Mouse (Mus musculus): ENCODE measurements around the gene Bap1. TPM values are rescaled to one million over a fixed set of nuclear protein-coding genes. Genes with fewer than 3 reads are reported as not detected.

Bap1 gene
- total RNA-seq, 2 experiments from 2014 or later: 40.9 to 47.9 TPM

DNA sequence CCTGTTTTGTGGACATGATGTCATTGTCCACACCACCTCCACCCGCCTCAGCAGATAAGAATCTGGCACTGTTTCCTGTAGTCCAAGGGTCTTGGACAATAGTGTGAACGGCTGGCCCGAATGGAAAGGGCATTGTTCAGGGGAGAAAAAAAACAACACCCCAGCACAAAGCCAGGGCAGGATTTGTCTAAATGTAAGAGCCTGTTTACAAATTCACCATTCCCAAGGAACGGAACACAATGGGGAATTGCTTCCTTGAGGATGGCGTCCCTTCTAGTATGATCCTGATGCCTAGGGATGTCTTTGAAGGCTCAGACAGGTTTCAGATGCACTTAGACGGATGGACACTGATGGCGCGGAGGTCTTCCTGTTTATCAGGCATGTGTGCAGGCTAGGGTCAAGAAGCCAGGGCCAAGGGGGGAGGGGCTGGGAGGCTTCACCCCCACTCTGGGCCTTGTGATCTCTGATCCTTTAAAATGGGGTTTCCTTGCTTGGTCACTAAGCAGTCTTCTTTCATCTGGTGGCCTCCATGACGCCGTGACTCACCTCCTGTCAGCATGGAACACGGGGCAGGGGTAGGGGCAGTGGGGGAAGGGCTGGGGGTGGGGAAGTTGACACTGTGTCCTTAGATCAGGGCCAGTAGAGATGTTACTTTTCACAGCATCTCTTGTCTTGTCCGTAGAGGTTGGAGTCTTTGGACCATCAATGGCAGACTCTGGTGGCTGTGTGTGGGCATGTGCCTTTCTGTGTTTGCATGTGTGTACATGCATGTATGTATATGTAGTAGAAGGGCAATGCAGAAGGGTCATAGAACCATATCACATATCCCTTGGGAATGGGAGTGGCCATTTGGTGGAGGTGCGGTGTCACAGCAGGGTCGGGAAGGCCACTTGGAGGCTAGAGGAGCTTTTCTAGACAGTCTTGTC is 17.9 kb upstream of the Bap1 start:
- 0 out of 2 replicates have a peak, but pooled peaks have one; percentile 4 for ATAC-seq (replicated peaks; ENCODE audit: poor library complexity, severe bottlenecking)

GRCm38 (mm10) chr14:31233996-31234591 is 17.2 kb upstream of the Bap1 start:
- ATAC-seq (replicated peaks; ENCODE audit: poor library complexity, severe bottlenecking): peak; percentile 92

GRCm38 (mm10) chr14:31237101-31237882 is 14.0 kb upstream of the Bap1 start:
- no peak for ATAC-seq (replicated peaks; ENCODE audit: poor library complexity, severe bottlenecking)

DNA sequence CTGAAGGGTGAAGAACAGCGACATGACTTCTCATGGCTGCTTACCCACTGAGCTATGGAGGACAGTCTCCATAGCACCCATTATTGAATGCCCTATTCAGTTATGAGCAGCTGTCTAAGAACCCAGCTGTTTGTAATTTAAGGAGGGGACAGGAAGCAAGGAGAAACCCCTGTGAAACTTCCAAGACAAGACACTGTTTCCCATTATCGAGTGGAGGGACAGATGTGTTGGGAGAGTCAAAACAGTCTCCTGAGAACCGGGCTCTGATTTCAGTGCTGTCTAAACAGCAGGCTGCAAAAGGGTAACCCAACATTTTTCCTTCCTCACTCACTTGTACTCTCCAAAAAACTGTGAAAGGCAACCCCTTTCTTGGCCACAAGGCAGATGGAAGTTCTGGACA is 10.7 kb upstream of the Bap1 start:
- ATAC-seq (replicated peaks; ENCODE audit: poor library complexity, severe bottlenecking): no peak

DNA sequence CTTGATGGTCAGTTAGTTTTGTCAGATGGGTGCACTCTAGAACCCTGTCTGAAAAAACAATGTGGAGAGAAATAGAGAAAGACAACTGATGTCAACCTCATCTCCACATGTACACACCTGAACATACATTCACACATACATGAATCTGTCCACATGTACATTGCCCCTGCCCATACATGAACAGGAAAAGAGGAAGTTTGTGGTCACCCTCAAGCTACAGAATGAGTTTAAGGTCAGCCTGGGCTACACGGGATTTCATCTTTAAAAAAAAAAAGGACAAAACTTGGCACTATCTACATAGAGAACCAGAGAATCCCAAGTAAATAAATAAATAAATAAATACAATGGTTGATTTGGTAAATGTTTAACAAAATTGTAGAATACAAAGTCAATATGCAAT is 6.5 kb upstream of the Bap1 start:
- ATAC-seq (replicated peaks; ENCODE audit: poor library complexity, severe bottlenecking): peak; percentile 70

DNA sequence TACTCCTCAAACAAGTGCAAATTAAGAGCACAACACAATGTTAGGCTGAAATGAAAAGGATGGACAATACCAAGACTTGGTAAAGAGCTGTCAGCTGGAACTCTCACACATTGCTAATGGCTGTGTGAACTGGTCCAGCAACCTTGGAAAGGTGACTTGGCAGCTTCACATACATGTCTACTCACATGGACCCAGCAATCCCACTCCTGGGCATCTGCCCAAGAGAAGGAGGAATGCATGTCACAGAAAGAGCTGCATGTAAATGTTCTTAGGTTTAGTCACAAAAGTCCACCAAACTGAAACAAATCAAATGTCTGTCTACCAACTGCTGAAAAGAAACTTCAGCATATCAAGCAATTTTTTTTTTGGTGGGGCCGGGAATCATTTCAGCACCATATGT is 5.3 kb upstream of the Bap1 start:
- no peak for ATAC-seq (replicated peaks; ENCODE audit: poor library complexity, severe bottlenecking)

GRCm38 (mm10) chr14:31248396-31248795 is 2.9 kb upstream of the Bap1 start:
- no peak for ATAC-seq (replicated peaks; ENCODE audit: poor library complexity, severe bottlenecking)

DNA sequence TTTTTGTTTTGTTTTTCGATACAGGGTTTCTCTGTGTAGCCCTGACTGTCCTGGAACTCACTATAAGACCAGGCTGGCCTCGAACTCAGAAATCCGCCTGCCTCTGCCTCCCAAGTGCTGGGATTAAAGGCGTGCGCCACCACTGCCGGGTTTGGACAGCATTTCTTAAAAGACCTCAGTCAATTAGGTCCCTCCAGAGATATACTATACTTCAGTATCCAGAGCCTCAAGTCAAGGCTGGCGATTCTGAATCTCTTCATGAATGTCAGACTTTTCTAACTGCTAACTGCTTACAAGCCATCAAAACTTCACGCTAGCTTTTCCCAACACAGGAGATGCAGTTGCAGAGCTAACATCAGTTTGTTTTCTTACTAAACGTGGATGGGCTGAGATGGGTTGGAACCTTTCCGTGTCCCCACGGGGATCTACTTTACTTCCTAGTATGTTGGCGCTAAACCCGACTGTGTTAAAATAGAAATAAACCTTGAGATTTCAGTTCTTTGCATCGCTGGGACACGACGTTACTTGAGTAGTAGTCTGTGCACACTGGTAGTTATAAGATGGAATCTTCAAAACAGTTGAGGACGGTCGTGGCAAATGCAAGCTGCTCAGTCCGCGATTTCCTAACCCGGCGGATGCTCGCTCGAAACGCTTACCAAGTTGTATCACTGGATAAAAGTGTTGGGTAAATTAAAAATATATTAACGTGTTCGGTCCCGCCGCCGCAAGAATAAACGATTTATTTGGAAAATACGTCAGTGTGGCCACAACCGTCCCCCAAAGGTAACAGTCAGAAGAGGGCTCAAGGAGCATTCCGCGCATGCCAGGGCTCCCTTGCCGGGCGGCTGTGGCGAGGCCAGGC is 797 bp upstream of the Bap1 start:
- peak; percentile 3; the same call in 1 of the 2 replicates for ATAC-seq (replicated peaks; ENCODE audit: poor library complexity, severe bottlenecking)

- no peak for ATAC-seq (replicated peaks; ENCODE audit: poor library complexity, severe bottlenecking)
Measured at GRCm38 (mm10) chr14:31251626-31252025, 376 bp downstream of the Bap1 start.

GRCm38 (mm10) chr14:31252091-31252490 is 841 bp downstream of the Bap1 start:
- no peak for ATAC-seq (replicated peaks; ENCODE audit: poor library complexity, severe bottlenecking)

GRCm38 (mm10) chr14:31258476-31259050 is 7.3 kb downstream of the Bap1 start:
- no peak for ATAC-seq (replicated peaks; ENCODE audit: poor library complexity, severe bottlenecking)

DNA sequence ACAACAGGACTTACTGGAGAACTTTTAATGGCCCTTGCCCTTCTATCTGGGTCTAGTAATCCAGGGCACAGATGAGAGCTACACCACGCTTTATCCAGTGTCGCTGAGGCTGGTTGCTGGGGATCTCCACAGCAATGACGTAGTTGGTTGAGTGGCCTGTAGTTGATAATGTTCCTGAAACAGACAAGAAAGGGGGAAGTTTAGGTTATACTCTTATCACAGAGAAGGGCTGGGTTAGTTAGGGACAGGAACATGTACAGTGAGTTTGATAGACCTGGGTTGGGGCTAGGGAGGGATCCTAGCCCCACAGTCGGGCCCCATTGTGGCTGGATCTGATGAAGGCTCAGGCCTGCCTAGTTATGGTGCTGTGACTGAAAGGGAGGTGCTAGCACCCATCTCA is 9.1 kb downstream of the Bap1 start:
- no peak for ATAC-seq (replicated peaks; ENCODE audit: poor library complexity, severe bottlenecking)

DNA sequence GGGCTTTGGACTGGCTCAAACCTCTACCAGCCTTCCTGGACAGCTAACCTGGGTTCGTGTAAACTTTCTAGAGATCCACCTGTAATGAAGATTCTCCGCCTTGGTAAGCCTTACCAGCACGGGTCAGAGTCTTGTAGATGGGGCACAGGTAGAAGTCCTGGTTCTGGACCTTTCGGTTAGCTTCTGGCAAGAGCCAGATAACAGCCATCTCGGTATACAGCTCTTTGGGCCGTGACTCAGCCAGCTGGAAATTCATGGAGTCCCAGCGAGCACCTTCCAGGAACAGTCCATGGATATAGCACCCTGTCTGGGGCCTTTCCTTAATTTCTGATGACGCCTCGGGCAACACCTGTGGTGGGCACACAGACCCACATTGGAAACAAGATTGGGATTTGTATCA is 9.7 kb downstream of the Bap1 start:
- no peak for ATAC-seq (replicated peaks; ENCODE audit: poor library complexity, severe bottlenecking)

- no peak for ATAC-seq (replicated peaks; ENCODE audit: poor library complexity, severe bottlenecking)
Measured at GRCm38 (mm10) chr14:31267649-31268048, 16.4 kb downstream of the Bap1 start.

DNA sequence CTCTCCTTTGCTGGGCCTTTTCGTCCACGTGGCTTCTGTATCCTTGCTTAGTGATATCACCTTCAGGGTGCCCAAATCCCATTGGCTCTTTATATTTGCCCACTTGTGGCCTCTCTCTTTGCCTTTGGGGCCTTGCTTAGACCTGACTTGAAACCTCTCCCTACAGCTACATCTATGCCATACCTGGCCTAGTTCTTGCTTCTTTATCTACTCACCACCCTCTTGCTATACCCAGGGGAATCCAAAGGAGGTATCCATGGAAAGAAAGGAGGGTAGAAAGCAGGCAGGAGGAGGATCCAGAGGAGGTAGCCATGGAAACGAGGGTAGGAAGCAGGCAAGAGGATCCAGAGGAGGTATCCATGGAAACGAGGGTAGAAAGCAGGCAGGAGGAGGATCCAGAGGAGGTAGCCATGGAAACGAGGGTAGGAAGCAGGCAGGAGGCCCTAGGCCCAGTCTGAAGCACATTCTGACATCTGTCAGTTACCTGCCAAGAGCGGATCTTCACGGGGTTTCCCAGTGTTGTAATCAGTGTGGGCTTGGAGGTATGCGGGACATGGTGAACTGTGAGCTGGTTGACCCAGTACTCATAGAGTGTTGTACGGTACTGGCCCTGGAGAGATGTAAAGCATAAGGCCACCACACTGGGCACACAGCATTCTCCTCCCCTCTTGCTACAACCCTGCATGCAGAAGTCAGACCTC is 17.2 kb downstream of the Bap1 start:
- ATAC-seq (replicated peaks; ENCODE audit: poor library complexity, severe bottlenecking): no peak

DNA sequence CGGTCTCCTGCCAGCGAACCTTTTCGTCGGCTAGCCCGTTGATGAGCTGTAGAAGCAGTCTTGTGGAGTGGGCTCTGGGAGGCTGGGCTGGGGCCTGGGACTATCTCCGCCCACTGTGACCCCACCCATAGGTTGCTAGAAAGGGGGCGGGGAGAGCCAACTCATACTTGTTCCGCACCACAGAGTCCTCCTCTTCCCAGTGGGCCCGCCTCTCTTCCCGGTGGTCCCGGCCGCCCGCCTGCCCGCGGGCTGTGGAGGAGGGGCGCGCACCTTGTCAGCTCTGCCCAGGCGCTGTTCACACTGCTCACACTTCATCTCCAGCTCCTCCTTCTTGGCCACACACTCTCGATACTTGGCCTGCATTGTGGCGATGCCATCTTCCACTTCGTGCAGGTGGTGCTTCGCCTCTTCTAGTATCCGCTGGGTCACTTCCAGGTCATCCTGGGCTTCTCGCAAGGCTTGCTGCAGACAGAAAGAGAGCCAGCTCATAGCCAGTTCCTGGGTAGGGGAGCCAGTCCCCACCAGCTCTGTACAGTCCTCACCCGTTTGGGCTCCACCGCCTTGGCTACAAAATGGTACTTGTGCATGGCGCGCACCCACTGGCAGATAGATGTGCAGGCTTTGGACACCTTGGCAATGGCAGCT is 18.3 kb downstream of the Bap1 start:
- ATAC-seq (replicated peaks; ENCODE audit: poor library complexity, severe bottlenecking): peak; percentile 78

- no peak for ATAC-seq (replicated peaks; ENCODE audit: poor library complexity, severe bottlenecking)
Measured at GRCm38 (mm10) chr14:31271121-31271520, 19.9 kb downstream of the Bap1 start.

DNA sequence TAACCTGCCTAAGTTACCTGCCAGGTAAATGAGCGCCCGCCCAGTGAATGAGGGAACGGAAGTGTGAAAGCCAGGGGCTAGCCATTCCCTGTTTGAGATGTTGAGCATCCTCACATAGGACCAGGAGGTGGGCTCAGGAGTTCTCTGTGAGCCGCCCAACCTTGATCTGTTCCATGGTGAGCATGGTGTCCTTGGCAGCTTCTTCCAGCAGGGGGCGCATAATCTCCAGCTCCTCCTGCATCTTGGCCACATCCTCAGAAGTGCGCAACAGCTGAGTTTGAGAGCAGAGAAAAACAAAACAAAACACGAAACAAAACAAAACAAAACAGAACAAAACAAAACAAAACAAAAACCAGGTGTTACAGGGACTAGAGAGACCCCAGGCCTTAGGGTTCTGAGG is 20.9 kb downstream of the Bap1 start:
- ATAC-seq (replicated peaks; ENCODE audit: poor library complexity, severe bottlenecking): peak; percentile 65

DNA sequence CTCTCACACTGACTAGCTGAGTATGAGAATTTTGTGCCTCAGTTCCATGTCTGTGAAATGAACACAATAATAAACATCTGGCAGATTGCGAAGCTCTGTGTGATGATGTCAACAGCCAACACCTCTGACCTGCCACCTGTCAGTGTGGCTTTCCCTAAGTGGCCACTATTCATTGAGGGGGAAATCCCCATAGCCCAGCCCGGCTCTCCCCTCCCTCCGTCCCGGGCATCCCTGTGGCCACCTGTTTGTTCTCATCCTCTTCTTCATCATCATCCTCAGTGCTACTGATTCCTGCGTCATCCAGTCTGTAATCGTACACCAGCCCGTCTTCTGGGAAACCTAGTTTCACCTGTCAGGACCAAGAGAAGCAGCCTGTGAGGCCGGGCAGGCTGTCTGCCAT is 34.5 kb downstream of the Bap1 start:
- ATAC-seq (replicated peaks; ENCODE audit: poor library complexity, severe bottlenecking): no peak
